Mouse (Mus musculus) left cerebral cortex, adult 18-20 months (tissue): Measurements from ENCODE around the gene Noxa1. TPM values are rescaled to one million over a fixed set of nuclear protein-coding genes. Genes with fewer than 3 reads are reported as not detected.
A peak's percentile ranks its signal among the peaks of the same experiment; 100 is the strongest.

Experiments
- DNase-seq, 2 experiments: peaks; one replicate each; pipeline ENCODE4 v3.0.0; 2021 to 2022; ENCODE audit warnings: low spot score in 2 of 2, mixed read lengths in 1 of 2
- total RNA-seq, 2 experiments: library from RNA; stranded (reverse); gene quantifications; 2 replicates each; pipeline ENCODE4 v1.2.3; 2021

The Noxa1 gene
- total RNA-seq, 2 experiments from 2014 or later: not detected

DNA sequence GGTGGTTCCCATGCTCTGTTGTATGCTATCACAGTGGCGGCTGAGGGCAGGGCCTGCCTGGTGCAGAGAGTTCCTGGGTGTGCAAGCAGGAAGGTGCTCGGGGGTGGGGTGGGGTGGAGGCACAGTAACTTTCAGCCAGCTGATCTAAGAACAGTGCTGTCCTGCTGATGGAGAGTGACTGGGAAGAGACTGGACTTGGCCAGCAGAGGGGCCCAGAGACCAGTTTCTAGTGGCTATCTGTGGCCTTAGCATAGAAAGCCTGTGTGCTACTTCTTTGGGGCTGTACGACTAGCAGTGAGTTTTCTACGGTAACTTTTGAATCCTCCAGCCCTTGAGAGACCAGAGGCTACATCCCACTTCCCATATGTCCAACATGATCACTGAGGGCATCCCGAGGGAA, 4.0 kb upstream of the Noxa1 start:
- peak in 1 of 2 experiments; percentile 25 for DNase-seq

GRCm38 (mm10) chr2:25098005-25098615, 3.2 kb upstream of the Noxa1 start:
- DNase-seq: no peak

DNA sequence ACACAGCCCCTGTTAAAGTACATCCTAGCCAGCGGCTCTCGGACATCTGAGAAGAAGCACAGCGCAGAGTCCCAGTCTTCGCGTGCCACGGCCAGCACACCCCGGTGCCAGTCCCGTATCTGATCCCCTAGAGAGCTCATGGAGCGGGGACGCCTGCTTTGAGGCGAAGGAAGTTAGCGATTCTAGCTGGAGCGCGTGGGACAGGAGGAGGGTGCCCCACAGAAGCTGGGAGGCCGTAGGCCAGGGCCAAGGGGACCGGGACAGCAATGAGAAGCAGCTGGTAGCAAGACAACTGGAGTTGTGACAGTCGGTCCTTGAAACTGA, 202 bp downstream of the Noxa1 start:
- DNase-seq: no peak

DNA sequence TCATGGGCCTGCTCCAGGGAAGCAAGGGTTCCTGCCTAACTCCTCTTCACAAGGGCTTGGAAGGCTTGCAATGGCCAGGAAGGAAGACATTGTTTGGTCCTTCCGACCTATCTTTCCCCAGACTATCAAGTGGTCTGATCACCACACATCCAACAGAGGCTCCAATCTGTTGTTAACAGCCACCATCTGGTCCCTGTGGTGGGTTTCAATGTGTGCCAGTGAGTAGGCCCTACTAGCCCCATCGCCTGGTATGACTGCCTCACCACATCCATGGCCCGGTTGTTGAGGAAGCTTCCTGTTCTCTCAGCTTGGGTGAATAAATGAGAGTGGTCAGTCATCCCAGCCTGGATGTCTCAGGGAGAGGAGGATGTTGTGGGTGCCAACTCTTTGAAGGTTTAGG, 6.3 kb downstream of the Noxa1 start:
- no peak for DNase-seq

DNA sequence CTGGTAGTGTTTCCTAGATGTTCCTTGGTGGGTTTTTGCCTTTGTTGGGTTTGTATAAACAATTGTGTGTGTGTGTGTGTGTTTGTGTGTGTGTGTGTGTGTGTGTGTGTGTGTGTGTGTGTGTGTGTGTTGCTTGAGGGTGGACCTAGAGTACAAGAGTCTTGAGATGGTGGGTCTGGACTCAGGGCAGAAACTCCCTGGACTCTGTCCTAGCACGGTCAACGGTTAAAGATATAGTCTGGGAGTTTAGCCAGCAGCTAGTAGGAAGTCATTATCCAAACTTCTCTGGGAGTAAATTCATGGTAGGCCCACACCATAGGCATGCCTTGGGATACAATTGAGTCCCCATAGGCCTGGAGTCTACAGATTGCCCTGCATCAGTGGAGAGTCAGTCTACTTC, 7.1 kb downstream of the Noxa1 start:
- no peak for DNase-seq

GRCm38 (mm10) chr2:25085571-25085970, 9.4 kb downstream of the Noxa1 start:
- no peak for DNase-seq

- no peak for DNase-seq
Observed at GRCm38 (mm10) chr2:25083697-25084096, 11.3 kb downstream of the Noxa1 start.

GRCm38 (mm10) chr2:25080076-25080475, 14.9 kb downstream of the Noxa1 start, which contains the start of gene Entpd8:
Gene Entpd8 (plus strand): TSS chr2:25080304.
- no peak for DNase-seq

- no peak for DNase-seq
Observed at GRCm38 (mm10) chr2:25078967-25079366, 16.0 kb downstream of the Noxa1 start.

DNA sequence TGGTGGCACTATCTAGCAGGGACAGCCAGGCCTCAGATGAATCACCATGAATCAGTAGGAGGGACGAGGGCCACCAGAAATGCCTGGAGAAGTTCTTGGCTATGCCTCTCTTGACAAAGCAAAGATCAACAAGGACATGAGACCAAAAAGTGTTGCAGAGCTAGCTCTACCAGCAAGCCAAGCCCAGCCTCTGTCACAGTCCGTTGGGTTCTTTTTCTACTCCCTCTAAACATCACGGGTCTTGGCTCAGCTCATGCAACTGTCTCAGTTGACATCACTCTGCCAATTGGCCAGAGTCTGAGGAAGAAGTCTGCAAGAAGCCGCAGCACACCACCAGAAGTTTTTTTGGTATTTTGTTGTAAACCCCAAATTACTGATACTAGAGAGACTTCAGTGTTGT, 19.4 kb downstream of the Noxa1 start:
- no peak for DNase-seq

DNA sequence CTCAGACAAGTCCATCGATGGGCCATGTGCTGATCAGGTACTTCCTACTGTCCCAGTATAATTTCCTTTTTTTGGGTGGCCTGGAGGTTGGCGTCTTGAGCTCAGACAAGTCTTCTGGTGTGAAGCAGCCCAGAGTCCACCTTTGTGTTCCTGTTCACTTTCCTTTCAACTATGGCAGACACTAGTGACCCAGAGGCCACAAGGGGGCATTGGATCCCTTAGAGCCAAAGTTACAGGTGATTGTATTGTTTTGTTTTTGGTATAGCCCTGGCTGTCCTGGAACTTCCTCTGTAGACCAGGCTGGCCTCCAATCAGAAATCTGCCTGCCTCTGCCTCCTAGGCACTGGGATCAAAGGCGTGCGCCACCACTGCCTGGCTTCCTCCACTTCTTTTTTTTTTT, 22.6 kb downstream of the Noxa1 start:
- no peak for DNase-seq

GRCm38 (mm10) chr2:25069537-25069936, 25.4 kb downstream of the Noxa1 start:
- DNase-seq: no peak

- no peak for DNase-seq
Observed at GRCm38 (mm10) chr2:25066552-25066951, 28.4 kb downstream of the Noxa1 start.

DNA sequence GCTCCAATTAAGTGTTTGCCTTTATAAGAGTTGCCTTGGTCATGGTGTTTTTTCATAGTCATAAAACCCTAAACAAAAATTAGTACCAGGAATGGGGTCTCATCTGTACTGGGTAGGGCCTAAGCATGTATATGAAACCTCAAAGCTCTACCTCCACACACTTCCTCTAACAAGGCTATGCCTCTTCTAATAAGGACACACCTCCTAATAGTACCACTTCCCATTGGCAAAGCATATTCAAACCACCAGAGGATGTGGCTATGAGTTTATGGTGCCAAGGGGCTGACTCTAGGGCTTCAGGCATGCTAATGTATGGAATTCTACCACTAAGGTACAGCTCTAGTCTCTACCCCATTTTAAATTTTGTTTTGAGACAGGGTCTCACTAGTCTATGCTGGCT, 29.4 kb downstream of the Noxa1 start:
- no peak for DNase-seq

DNA sequence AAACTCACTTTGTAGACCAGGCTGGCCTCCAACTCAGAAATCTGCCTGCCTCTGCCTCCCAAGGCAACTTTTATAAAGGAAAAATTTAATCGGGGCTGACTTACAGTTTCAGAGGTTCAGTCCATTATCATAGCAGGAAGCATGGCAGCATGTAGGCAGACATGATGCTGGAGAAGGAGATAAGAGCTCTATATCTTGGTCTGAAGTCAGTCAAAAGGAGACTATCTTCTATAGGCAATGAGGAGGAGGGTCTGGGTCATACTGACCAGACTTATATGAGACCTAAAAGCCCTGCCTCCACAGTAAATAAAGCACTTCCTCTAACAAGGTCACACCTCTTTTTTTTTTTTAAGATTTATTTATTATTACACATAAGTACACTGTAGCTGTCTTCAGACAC, 30.7 kb downstream of the Noxa1 start:
- no peak for DNase-seq

DNA sequence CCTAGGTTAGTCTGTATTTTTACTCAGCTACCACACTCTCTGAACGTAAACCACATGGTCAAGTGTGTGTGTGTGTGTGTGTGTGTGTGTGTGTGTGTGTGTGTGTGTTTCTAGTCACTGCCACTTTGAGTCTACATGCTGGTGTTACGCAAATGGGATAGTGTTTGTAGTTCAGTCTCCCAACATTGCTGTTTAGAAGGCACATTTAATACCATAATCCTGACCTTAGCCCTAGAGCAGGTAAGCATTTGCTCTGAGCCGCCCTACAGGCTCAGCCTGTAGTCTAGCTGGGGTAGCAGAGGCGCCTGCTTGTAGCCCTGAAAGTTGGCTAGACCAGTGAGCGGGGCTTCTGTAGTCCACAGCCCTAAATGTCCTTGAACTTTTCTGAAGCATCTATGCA, 31.4 kb downstream of the Noxa1 start:
- DNase-seq: no peak

GRCm38 (mm10) chr2:25058926-25059325, 36.0 kb downstream of the Noxa1 start:
- no peak for DNase-seq

- no peak for DNase-seq
Observed at GRCm38 (mm10) chr2:25055409-25056155, 39.4 kb downstream of the Noxa1 start.

- DNase-seq: peak; percentile 60 to 66
Observed at GRCm38 (mm10) chr2:25055068-25055405, 39.9 kb downstream of the Noxa1 start.

DNA sequence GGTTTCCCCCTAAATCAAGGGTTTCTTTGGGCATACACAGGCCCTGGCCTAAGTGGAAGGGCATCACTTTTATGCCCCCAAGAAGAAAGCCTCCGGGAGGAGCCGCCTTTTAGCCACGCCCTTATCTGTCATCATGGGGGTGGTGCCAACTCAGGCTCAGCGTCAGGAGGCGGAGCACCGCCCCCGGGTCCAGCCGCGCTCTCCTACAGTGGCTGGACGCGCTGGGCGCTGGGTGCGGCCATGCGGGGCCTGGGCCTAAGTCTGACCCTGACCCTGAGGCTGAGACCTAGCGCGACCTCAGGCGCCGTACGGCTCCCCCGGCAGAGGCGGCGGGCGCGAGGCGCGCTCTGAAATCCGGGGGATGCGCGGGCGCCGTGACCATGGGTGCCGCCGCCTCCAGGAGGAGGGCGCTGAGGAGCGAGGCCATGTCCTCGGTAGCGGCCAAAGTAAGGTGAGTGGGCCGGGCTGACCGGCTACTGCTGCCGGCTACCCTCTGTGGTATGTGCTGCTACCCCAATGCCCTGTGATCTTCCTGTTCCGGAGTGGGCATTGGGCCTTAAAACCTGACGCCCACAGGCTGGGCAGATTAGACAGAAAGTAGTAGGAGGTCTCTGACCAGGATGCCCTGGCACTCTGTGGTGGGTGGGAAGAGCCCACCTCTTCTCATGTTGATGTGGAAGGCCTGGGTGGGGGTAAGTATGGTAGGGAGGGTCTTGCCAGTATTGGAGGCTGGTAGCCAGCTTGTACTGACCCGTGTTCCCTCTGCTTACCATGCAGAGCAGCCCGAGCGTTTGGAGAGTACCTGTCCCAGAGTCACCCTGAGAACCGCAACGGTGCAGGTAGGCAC, 40.5 kb downstream of the Noxa1 start, which contains the start of gene Nsmf:
Gene Nsmf, plus strand, starts transcription at position 135 of the 847 bp plus-strand sequence.
- peak; percentile 89 to 90 for DNase-seq

- no peak for DNase-seq
Observed at GRCm38 (mm10) chr2:25053101-25053500, 41.8 kb downstream of the Noxa1 start.

GRCm38 (mm10) chr2:25051450-25051849, 43.5 kb downstream of the Noxa1 start:
- no peak for DNase-seq
